Mouse (Mus musculus): ENCODE results near the gene Ttbk1.

GRCm38 (mm10) chr17:46484021-46484431, 3.4 kb downstream of the Ttbk1 start:
- TF ChIP-seq CTCF (IDR thresholded peaks at IDR 0.05; ENCODE audit: low read depth), result no peak
- TF ChIP-seq EP300 (optimal IDR thresholded peaks at IDR 0.05), result no peak
